Mouse (Mus musculus) cortical plate, adult 2 months (tissue): ENCODE data around the gene Fgfr2.
"Not testable (repeated sequence)": the region's sequence is repeated elsewhere in the genome, so short reads cannot be mapped to it uniquely, and the experiment has no call there.

Experiments
- CTCF ChIP-seq: fragments of 200-500 bp; IDR thresholded peaks from 2 replicates; pipeline ENCODE4 v1.5.1; 2011; ENCODE audit warnings: mild to moderate bottlenecking, control low read depth, low read length; ENCODE audit not compliant: insufficient read depth; ENCODE audit errors: extremely low read depth
- POLR2A ChIP-seq: fragments of 200-500 bp; IDR thresholded peaks from 2 replicates; pipeline ENCODE4 v1.6.1; 2011; ENCODE audit warnings: mild to moderate bottlenecking, low read length, control low read depth; ENCODE audit not compliant: insufficient read depth; ENCODE audit errors: extremely low read depth

GRCm38 (mm10) chr7:131391761-131392160, 1731.4 kb downstream of the Fgfr2 start:
- TF ChIP-seq CTCF, POLR2A: not testable (repeated sequence)
